Mouse (Mus musculus): ENCODE data around the gene Adamts5.

DNA sequence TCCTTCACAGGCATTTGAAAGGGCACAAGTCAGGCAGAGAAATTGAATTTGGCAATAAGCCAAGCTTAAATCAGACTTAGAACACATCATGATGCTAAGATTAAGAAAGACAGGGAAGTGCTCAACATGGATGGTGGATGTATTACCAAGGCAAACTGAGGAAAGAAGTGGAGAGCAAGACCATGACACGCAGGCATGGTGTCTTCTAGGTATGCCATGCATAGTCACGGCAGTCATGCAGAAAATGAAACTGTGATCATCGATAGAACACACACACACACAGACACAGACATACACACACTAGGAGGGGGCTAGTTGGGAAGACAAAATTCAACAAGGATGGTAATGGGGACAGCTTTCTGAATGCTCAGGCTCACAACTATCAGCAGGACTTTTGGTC lies 3.8 kb downstream of the Adamts5 start:
- no peak for TF ChIP-seq CTCF (IDR thresholded peaks at IDR 0.05; ENCODE audit: borderline replicate concordance, control insufficient read depth, extremely low read depth, insufficient read depth, low read length, poor library complexity)
- TF ChIP-seq POLR2A (IDR thresholded peaks at IDR 0.05; ENCODE audit: control insufficient read depth, extremely low read depth, insufficient read depth, low read length, poor library complexity), result no peak
